Mouse (Mus musculus): ENCODE data around the gene Sntb2.
"Not testable (repeated sequence)": the region's sequence is repeated elsewhere in the genome, so short reads cannot be mapped to it uniquely, and the experiment has no call there.

Gene Sntb2

GRCm38 (mm10) chr8:106935324-106935869 is at the start of gene Sntb2:
TSS of gene Sntb2 (plus strand) at chr8:106935750.
- DNase-seq (ENCODE audit: low spot score), result peak; percentile 72

GRCm38 (mm10) chr8:106887336-106888189 is 48.0 kb upstream of the Sntb2 start:
- DNase-seq (ENCODE audit: low spot score), result peak; percentile 80

DNA sequence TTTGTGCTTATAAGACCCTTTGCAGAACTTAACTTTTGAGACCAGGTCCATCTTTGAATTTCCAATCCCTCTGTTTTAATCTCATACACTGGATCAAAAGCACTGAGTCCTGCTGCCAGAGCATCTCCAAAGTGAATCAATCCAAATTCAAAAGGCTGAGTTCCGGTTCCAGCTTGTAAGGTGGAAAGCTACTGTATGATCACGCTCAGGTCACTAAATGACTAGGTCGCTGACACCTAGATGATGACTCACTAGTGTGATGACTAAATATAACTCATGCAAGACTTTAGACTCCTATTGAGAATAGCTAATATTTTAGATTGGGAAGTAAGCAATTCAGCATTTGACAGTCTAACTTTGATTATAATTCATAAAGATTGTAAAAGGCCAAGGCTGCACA is 46.7 kb upstream of the Sntb2 start:
- DNase-seq (ENCODE audit: low spot score), result no peak

GRCm38 (mm10) chr8:106892210-106892805 is 43.2 kb upstream of the Sntb2 start:
- DNase-seq (ENCODE audit: low spot score), result peak; percentile 44

- DNase-seq (ENCODE audit: low spot score), result peak; percentile 29
These were observed 42.6 kb upstream of the Sntb2 start for GRCm38 (mm10) chr8:106892806-106893451.

DNA sequence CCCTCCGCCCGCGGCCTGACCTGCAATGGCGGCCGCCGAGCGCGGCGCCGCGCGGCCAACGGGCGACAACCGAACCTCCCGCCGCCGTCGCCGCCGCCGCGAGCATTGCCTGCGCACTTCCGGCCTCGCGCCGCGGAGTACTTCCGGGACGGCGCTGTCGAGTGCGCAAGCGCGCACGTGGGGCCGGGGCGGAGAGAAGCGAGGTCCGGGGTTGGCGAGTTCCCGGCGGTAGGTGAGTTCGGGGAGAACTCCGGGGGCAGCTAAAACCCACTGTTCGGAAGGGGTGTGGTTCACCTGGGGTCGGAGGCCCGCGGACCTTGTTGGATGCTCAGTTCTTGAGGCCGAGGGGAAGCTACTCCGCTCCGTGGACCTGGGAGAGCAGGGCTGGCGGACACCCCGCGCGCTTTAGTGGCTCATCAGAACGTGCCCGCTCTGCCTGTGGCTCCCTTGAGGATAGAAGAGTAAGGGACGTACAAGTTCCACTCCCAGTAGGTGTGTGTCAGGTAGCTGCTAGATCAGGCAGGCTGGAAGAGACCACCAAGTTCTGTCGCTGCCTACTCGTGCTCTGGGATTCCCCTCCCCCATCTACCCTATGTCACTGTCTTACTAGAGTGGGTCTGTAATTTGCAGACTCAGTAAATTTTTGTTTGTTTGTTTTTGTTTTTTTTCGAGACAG is 41.9 kb upstream of the Sntb2 start, which contains the start of gene Utp4:
Gene Utp4, plus strand, starts transcription at position 156 of the 676 bp plus-strand sequence.
- peak; percentile 74 for DNase-seq (ENCODE audit: low spot score)

GRCm38 (mm10) chr8:106899473-106899872 is 36.1 kb upstream of the Sntb2 start:
- no peak for DNase-seq (ENCODE audit: low spot score)

- peak; percentile 15 for DNase-seq (ENCODE audit: low spot score)
These were observed 29.6 kb upstream of the Sntb2 start for GRCm38 (mm10) chr8:106905727-106906480.

DNA sequence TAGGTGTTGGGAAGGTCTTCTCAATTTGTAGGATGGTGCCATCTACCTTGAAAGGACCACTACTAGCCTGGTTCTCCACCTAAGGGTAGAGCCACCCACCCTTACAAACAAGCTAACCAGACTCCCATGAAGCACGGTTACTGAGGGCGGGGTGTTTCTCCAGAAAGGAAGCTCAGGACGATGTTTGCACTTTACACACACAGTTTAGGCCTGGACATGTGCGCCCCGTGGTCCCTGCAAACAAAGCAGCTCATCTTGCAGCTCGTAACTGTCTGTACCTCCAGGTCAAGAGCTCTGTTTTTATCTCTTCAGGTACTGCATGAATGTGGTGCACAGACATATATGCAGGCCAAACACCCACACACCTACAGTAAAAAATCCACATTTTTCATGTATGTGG is 28.9 kb upstream of the Sntb2 start:
- no peak for DNase-seq (ENCODE audit: low spot score)

GRCm38 (mm10) chr8:106907450-106907849 is 28.1 kb upstream of the Sntb2 start:
- DNase-seq (ENCODE audit: low spot score), result no peak

- DNase-seq (ENCODE audit: low spot score), result no peak
These were observed 27.3 kb upstream of the Sntb2 start for GRCm38 (mm10) chr8:106908291-106908690.

- DNase-seq (ENCODE audit: low spot score), result no peak
These were observed 21.9 kb upstream of the Sntb2 start for GRCm38 (mm10) chr8:106913631-106914030.

- no peak for DNase-seq (ENCODE audit: low spot score)
These were observed 15.7 kb upstream of the Sntb2 start for GRCm38 (mm10) chr8:106919721-106920394.

- DNase-seq (ENCODE audit: low spot score), result no peak
These were observed 15.2 kb upstream of the Sntb2 start for GRCm38 (mm10) chr8:106920395-106920741.

DNA sequence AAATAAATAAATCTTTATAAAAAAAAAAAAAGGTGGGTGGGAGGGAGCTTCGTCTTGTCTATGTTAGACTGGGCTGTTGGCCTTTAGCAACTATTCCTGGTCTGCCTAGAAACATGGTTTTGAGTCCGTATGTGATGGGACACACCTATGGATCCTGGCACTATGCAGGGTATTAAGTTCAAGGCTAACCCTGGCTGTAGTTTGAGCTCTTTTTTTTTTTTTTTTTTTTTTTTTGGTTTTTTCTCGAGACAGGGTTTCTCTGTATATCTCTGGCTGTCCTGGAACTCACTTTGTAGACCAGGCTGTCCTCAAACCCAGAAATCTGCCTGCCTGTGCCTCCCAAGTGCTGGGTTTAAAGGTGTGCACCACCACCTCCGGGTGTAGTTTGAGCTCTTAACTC is 11.5 kb upstream of the Sntb2 start:
- no peak for DNase-seq (ENCODE audit: low spot score)

- no peak for DNase-seq (ENCODE audit: low spot score)
These were observed 10.6 kb upstream of the Sntb2 start for GRCm38 (mm10) chr8:106924904-106925349.

DNA sequence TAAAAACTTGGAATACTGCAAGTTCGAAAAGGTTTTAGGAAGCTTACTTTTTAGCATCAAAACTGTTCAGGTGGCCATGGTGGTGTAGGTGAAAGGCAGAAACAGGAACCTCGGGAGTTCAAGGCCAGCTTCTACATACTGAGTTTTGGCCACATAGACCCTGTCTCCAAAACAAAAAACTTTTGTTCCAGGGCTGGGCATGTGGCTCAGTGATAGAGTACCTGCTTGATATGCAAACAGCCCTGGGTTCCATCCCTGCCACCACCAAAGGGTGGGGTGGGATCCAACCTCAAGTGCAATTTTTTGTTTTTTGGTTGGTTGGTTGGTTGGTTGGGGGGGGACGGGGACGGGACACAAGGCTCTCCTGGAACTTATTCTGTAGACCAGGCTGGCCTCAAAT is 10.1 kb upstream of the Sntb2 start:
- DNase-seq (ENCODE audit: low spot score), result no peak

DNA sequence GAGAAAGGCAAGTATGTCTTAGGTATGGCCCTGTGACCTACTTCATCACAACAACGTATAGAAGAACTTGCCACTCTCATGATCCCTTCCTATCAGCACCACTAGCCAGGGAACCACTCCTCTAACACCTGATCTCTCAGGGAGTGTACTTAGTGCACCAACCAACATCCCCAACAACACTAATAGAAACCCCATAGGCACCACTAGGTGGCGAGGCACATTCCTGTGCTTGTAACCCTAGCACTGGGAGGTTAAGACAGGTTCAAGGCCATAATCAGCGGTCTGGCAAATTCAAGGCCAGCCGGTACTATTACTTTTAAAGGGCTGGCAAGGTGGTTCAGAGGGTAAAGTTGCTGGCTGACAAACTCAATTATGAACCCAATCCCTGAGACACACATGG is 8.3 kb upstream of the Sntb2 start:
- no peak for DNase-seq (ENCODE audit: low spot score)

GRCm38 (mm10) chr8:106928182-106928581 is 7.4 kb upstream of the Sntb2 start:
- not testable (repeated sequence) for DNase-seq (ENCODE audit: low spot score)

- no peak for DNase-seq (ENCODE audit: low spot score)
These were observed 6.2 kb upstream of the Sntb2 start for GRCm38 (mm10) chr8:106929155-106929913.

Data from c-Kit-positive CD71-positive TER-119-positive erythroid progenitor cells, embryonic 14.5 days (primary cell).